ENCODE assay signal across 14 mouse cellular contexts in the genomic region with DNA sequence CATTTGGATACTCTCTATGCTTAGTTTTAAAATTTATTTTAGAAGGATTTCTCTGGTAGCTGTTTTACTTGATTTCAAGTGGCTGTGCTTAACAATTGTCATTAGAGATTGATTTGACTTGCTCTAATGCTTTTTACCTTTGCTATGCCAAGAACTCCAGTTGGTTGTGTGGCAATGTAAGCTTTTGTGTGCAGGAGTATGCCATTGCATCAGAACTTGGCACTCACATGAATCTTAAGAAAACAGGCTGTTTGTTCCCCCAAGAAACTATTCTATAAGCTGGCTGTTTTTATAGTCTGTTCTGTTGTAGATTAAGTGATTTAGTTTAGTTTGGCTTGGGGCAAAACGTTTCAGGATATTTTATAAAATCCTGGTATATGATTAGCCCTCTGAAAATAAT.
"Had no signal": no experiment of that assay in that cellular context is flagged by ENCODE, and none has a peak within 500 bp of the region (broad histone marks: within the 10 kb centered on the region; RNA-seq: fewer than 3 reads in every experiment).

No protein-coding gene starts in this region.

- H3K4me1 ChIP-seq: limb, embryonic 13.5 days; midbrain, embryonic 10.5 days; neural tube, embryonic 12.5 days had no signal

- DNase-seq: kidney, adult 11 months; kidney, postnatal 10 days; kidney, postnatal 4 days; left cerebral cortex, postnatal 4 days; midbrain, embryonic 14.5 days; right cerebral cortex, postnatal 4 days; spleen, adult 18-20 months; thymus, adult 18-20 months; thymus, postnatal 14 days had no signal

- H3K4me3 ChIP-seq: layer of hippocampus, adult 2 months; limb, embryonic 13.5 days; midbrain, embryonic 10.5 days; neural tube, embryonic 12.5 days had no signal

- H3K4me2 ChIP-seq: limb, embryonic 13.5 days; liver, embryonic 11.5 days; neural tube, embryonic 12.5 days had no signal

- H3K36me3 ChIP-seq: limb, embryonic 13.5 days; midbrain, embryonic 10.5 days; neural tube, embryonic 12.5 days had no signal

- H3K27ac ChIP-seq: layer of hippocampus, adult 2 months; limb, embryonic 13.5 days; midbrain, embryonic 10.5 days; neural tube, embryonic 12.5 days had no signal

- H3K9me3 ChIP-seq: limb, embryonic 13.5 days; midbrain, embryonic 10.5 days; neural tube, embryonic 12.5 days had no signal

- H3K27me3 ChIP-seq: limb, embryonic 13.5 days; neural tube, embryonic 12.5 days had no signal

- H3K9ac ChIP-seq: limb, embryonic 13.5 days; neural tube, embryonic 12.5 days had no signal
